Mouse (Mus musculus) retina, postnatal 1 day (tissue): ENCODE measurements around the gene Lama2.

ENCODE experiments used
- DNase-seq: peaks from one replicate; pipeline ENCODE4 v3.0.0-alpha.2; 2012

Lama2 gene

GRCm38 (mm10) chr10:27174271-27174670, 445.3 kb downstream of the Lama2 start:
- DNase-seq, result no peak

GRCm38 (mm10) chr10:27164738-27165137, 454.8 kb downstream of the Lama2 start:
- DNase-seq, result no peak

DNA sequence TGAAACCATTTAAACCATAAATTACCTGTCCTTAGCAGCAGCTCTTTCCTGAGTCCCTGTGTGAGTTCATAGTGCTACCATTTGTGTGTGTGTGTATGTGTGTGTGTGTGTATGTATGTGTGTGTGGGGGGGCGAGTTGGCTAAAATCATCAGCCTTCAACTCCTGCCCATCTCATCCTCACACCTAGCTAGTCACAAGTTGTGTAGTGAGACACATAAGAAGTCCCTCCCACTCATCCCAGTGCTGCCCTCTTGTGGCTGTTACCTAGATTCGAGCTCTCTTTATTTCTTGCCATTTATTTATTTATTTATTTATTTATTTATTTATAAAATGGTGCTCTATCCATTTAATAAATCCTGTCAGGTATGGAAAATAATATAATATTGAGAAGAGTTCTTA, 457.2 kb downstream of the Lama2 start:
- DNase-seq, result peak; percentile 17

- DNase-seq, result no peak
Measured at GRCm38 (mm10) chr10:27150220-27150619, 469.3 kb downstream of the Lama2 start.

DNA sequence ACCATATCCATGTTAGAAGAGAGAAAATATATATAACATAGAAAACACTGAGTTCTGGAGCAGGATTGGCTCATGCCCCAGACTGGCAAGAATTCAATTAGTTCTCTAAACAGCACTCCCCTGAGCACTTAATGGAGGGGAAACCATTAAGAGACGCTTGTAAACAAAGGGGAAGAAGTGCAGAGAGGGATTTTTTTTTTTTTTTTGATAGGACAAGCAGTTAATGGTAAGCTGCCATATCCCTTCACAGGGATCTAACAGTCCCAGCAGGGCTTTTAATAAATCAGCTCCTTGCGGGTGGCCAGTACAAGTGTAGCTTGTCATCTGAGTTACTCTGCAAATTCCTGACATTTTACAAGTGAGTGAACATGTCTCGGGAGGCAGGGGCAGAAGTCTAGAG, 479.1 kb downstream of the Lama2 start:
- peak; percentile 19 for DNase-seq

GRCm38 (mm10) chr10:27135768-27136167, 483.8 kb downstream of the Lama2 start:
- DNase-seq, result no peak

DNA sequence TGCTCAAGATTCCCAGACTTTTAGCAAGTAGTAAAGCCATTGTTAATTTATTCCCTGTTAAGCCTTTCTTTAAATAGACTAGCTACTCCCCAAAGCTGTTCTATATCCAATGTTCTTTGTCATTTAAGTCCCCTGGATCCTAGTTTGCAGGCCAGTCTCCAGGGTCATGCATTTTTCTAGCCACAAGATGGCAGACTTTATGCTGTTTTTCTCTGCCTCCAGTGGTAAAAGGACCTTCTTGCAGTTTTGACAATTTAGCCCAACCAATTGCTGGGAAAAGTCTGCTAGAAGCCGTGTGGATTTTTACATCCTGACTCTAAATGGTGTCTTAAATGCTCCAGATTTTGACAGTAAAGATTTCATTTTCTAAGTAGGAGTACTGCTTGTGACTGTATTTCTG, 486.4 kb downstream of the Lama2 start:
- peak; percentile 81 for DNase-seq

DNA sequence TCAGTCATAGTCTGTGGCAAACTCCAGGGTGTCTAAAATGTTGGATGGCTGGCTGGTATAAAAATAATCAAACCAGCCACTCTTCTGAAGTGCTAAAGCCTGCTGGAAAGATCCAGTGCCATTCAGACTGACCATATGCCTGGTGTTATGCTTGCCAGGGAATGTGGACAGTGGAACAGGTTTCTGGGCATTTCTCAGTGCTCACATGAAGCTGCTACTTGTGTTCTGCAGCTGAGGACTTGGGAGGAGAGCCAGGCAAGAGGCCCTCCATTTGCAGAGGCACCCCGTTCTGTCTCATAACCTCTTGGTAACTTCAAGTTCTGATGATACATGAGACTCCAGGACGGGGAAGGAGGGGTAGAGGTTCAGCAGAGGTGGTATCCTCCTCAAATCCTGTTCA, 492.1 kb downstream of the Lama2 start:
- DNase-seq, result no peak

GRCm38 (mm10) chr10:27123763-27124162, 495.8 kb downstream of the Lama2 start:
- no peak for DNase-seq

DNA sequence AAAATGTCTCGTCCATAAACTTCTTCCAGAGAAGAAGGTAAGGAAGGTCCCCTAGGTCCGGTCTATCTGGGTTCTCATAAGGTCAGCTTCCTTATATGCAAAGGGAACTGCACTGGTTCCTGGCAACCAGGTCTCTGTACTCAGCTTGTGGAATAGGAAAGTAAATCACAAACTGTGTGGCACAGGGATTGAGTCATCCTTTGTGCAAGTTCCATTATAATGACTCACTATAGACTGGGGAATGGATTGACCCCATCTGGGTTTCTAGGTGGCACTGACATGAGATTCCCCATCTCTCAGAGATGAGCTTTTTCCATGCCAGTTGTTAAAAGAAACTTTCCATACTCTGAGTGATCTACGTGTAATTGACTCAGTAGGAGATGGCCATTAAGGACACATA, 501.7 kb downstream of the Lama2 start:
- DNase-seq, result no peak

GRCm38 (mm10) chr10:27116938-27117647, 502.5 kb downstream of the Lama2 start:
- DNase-seq, result no peak

DNA sequence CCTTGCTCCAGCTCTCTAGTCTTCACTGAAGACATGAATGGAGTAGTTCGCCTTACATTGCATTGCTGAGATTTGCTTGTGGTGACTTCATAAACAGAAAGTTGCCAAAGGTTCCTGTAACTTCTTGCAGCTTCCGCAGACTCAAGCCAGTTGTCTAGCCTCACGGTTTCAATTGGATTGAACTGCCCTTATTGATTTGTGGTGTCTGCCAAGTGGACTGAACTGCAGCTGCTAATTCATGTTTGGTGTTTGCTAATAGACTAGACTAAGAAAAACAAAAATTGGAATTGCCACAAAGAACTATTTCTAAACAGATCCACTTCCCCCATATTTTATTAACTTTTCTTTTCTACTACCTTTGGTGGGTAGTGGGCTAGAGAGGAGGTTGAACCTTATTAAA, 505.4 kb downstream of the Lama2 start:
- DNase-seq, result no peak

- no peak for DNase-seq
Measured at GRCm38 (mm10) chr10:27103811-27104210, 515.7 kb downstream of the Lama2 start.

- no peak for DNase-seq
Measured at GRCm38 (mm10) chr10:27101800-27102353, 517.7 kb downstream of the Lama2 start.

DNA sequence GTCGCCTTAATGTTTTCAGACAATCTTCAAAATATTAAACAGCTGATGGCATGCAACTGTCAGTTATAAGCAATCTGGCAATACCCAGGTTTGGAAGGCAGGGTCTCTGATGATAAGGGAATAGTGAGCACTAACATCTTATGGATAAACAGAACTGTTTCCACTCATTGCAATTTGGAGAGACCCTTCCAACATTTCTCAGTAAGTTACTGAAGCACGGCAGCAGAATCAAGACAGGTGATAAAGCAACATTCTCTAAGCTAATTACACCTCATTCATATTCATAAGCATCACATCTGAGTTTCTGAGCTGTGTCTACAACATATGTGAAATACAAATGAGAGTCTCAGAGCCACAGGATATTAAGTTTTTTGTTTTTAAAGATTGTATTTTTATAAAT, 542.4 kb downstream of the Lama2 start:
- no peak for DNase-seq

DNA sequence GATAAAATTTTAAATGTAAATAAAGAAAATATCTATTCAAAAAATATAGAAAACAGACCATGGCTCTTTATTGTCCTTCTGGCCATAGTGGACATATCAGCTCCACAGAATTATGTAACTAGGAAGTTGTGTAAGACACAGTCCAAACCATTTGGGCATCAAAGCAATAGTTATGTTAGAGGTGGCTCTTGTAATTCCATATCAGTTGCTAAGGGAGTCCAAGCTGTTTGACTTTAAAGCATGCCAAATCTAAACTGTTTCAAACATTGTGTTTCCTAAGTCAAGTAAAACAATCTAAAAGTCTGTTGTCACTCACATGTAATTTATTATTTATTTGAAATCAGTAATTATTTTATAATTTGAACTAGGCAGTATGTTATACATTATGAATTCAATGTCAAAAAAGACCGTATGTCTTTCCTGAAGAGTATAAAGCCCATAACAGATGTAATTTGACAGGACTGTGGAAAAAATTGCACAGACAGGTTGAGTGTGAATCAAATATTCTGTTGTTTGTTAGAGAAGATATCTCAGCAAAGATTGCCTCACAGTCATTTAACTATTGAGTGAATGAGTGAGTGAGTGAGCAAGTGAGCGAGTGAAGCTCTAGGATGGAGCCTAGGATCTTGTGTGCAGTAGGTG, 550.6 kb downstream of the Lama2 start:
- DNase-seq, result no peak

- DNase-seq, result no peak
Measured at GRCm38 (mm10) chr10:27063671-27064070, 555.9 kb downstream of the Lama2 start.

GRCm38 (mm10) chr10:27054488-27054887, 565.1 kb downstream of the Lama2 start:
- DNase-seq, result peak; percentile 2

GRCm38 (mm10) chr10:27047196-27047595, 572.4 kb downstream of the Lama2 start:
- DNase-seq, result no peak

- DNase-seq, result no peak
Measured at GRCm38 (mm10) chr10:27041812-27042211, 577.7 kb downstream of the Lama2 start.

GRCm38 (mm10) chr10:27022707-27023106, 596.9 kb downstream of the Lama2 start:
- DNase-seq, result no peak

GRCm38 (mm10) chr10:27012804-27013365, 606.7 kb downstream of the Lama2 start:
- DNase-seq, result no peak

GRCm38 (mm10) chr10:27007364-27007763, 612.2 kb downstream of the Lama2 start:
- peak; percentile 9 for DNase-seq

GRCm38 (mm10) chr10:27005716-27006115, 613.8 kb downstream of the Lama2 start:
- DNase-seq, result peak; percentile 75
